In genomic region chr14:25565344-25566088, GRCm38 (mm10) we compare ENCODE assay signal across 8 mouse cellular contexts.
DNase-seq lines count a peak whose midpoint lies in the region; ATAC-seq lines count a peak whose summit lies in the region.

No protein-coding gene starts in this region.

- intact Hi-C loops in gastrocnemius, postnatal 14 days (cut with DNase I; ENCODE audit: low total_unique reads): loop anchor here (5.0 kb wide), 2 partner anchors 178 to 448 kb away; no protein-coding TSS in a partner anchor

- peak; percentile 82 for ATAC-seq in inflammation-experienced regulatory T-cells, adult 6 months
- ATAC-seq in megakaryocyte progenitor cell, adult 5-6 weeks (replicated peaks; ENCODE audit: poor library complexity): peak; percentile 89

- DNase-seq in adrenal gland, adult (ENCODE audit: inconsistent age in 2 of 2, low spot score in 1 of 2): peak; percentile 89 to 96
- peak; percentile 85 for DNase-seq in embryo, embryonic 10 days (ENCODE audit: low spot score)
- peak; percentile 86 for DNase-seq in gastrocnemius, postnatal 14 days
- DNase-seq in left cerebral cortex, adult 8-10 months (ENCODE audit: low spot score in 2 of 2): peak; percentile 66 to 89
- peak; percentile 89 to 92 for DNase-seq in right cerebral cortex, postnatal 10 days (ENCODE audit: low spot score in 2 of 2)
- peak; percentile 88 for DNase-seq in urinary bladder, postnatal 14 days (ENCODE audit: low spot score)

Comparison
In these comparisons a context has a peak if more than half of its experiments do, and no peak if none do; other contexts are left out.
1. Peak in every context shown above with its lines: DNase-seq and ATAC-seq.